Mouse (Mus musculus) lung, postnatal 0 days (tissue): ENCODE results near the gene Fbxl17.

ENCODE experiments used
- CTCF ChIP-seq: IDR thresholded peaks from 2 replicates; pipeline ENCODE4 v1.5.1; 2016; ENCODE audit warnings: antibody characterized with exemption, mild to moderate bottlenecking
- EP300 ChIP-seq: IDR thresholded peaks from 2 replicates; pipeline ENCODE4 v1.6.1; 2016; ENCODE audit warnings: antibody characterized with exemption, mild to moderate bottlenecking, control low read depth

DNA sequence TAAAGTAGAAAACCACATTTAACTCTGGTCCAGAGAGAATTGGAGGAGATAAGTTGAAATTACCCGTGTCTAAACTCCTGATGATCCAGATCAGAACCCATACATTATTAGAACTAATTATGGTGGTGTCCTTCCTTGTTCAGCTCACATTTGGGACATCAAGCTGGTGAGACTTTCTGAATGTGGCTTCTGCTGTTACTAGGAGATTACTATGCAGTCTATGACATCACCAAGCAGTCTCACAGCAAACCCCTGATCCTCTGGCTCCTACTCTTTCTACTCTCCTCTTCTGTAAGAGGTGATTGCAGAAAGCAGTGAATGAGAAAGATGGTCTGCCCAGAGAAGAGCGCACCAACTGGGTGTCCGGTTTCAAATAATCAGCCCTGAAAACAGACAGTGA, 187.0 kb downstream of the Fbxl17 start:
- TF ChIP-seq CTCF (no peak), EP300 (no peak)
